Mouse (Mus musculus) E14TG2a.4 (cell line): Measurements from ENCODE around the gene Ehbp1l1.

ENCODE experiments used
- CTCF ChIP-seq: conservative IDR thresholded peaks from 2 replicates; pipeline ENCODE4 v1.5.1; 2014; ENCODE audit warnings: low read length
- NANOG ChIP-seq: IDR thresholded peaks from 2 replicates; pipeline ENCODE4 v1.6.1; 2014; ENCODE audit warnings: borderline replicate concordance, low read length, mixed read lengths
- POU5F1 ChIP-seq: IDR thresholded peaks from 2 replicates; pipeline ENCODE4 v1.6.1; 2014; ENCODE audit warnings: low read length, borderline replicate concordance

DNA sequence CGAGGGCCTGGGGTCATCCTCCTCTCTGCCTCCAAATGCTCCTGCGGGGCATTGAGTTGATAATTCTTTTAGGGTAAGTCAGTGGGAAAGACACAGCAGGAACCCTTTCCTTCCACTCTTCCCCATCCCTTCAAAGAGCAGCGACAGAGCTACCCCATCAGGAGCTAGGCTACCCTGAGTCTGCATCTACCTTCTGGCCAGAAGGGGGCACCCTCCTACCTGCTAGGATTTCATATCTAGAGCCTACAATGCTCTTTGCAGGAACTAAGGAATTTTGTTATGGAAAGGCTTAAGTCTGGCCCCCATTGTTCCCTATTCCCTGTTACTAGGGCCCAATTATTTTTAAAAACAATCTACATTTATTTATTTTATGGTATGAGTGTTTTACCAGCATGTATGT is 14.9 kb downstream of the Ehbp1l1 start:
- peak; percentile 78 for TF ChIP-seq CTCF
- TF ChIP-seq POU5F1, result no peak
- no peak for TF ChIP-seq NANOG
